Mouse (Mus musculus): ENCODE data around the gene Fam71e1. TPM values are rescaled to one million over a fixed set of nuclear protein-coding genes. Genes with fewer than 3 reads are reported as not detected.

Fam71e1 gene
- polyA plus RNA-seq, 1 experiment from 2014 or later = 32.4 TPM

- Histone ChIP-seq H3K36me3 (peaks cover 36% of the 10 kb centered on the region), H3K27me3 (peaks cover 26% of the 10 kb centered on the region), H3K4me2 (replicated peaks) (peak within 1 kb of the TSS; percentile 6; the same call in 1 of the 2 replicates), H3K27ac (replicated peaks) (peak within 1 kb of the TSS; percentile 89), H3K4me1 (peaks cover 57% of the 10 kb centered on the region), H3K4me3 (no peak within 1 kb of the TSS), H3K9ac (replicated peaks) (peak within 1 kb of the TSS; percentile 12; the same call in 1 of the 2 replicates), H3K9me3 (no peaks in the 10 kb centered on the region)
- WGBS = 50% methylated on average over 2 of the region's 2 CpGs
- no peak for ATAC-seq (ENCODE audit: low FRiP score, low read depth)
Observed at GRCm38 (mm10) chr7:44465111-44465510, 31.3 kb upstream of the Fam71e1 start, which contains the start of gene Aspdh. Aspdh (plus strand) TSS chr7:44465391.

- WGBS = 79% methylated on average over 10 of the region's 10 CpGs
- ATAC-seq (ENCODE audit: low FRiP score, low read depth) = no peak
- Histone ChIP-seq H3K9ac (replicated peaks) (no peak overlapping the region; the same call in 1 of the 2 replicates), H3K36me3 (peaks cover 27% of the 10 kb centered on the region), H3K27me3 (peaks cover 16% of the 10 kb centered on the region), H3K27ac (replicated peaks) (peak overlapping the region; percentile 89), H3K4me3 (no peak overlapping the region), H3K9me3 (no peaks in the 10 kb centered on the region), H3K4me2 (replicated peaks) (no peak overlapping the region), H3K4me1 (peaks cover 57% of the 10 kb centered on the region)
Observed at GRCm38 (mm10) chr7:44466006-44466887, 30.1 kb upstream of the Fam71e1 start.

DNA sequence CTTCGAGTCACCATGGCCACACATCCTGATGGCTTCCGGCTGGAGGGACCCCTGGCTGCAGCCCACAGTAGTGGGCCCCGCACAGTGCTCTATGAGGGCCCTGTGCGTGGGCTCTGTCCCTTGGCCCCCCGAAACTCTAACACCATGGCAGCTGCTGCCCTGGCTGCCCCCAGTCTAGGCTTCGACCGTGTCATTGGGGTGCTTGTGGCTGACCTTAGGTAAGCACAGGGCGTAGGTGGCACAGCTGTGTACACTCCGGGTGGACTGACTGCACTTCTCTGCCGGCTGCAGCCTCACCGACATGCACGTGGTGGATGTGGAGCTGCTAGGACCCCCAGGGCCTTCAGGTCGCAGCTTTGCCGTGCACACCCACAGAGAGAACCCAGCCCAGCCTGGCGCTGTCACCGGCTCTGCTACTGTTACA lies 29.5 kb upstream of the Fam71e1 start:
- Histone ChIP-seq H3K27ac (replicated peaks) (peak overlapping the region; percentile 89), H3K27me3 (peaks cover 9% of the 10 kb centered on the region), H3K4me2 (replicated peaks) (peak overlapping the region; percentile 61; the same call in 1 of the 2 replicates), H3K4me3 (no peak overlapping the region; the same call in 1 of the 2 replicates), H3K9me3 (no peaks in the 10 kb centered on the region), H3K36me3 (peaks cover 21% of the 10 kb centered on the region), H3K4me1 (peaks cover 56% of the 10 kb centered on the region), H3K9ac (replicated peaks) (no peak overlapping the region)
- no peak for ATAC-seq (ENCODE audit: low FRiP score, low read depth)
- WGBS = 79% methylated on average over 16 of the region's 16 CpGs

GRCm38 (mm10) chr7:44467811-44468411 lies 28.5 kb upstream of the Fam71e1 start, which contains the start of gene Josd2:
Josd2 (plus strand) TSS chr7:44467980.
- H3K9ac ChIP-seq (replicated peaks) = peak within 1 kb of the TSS; percentile 52
- ATAC-seq (ENCODE audit: low FRiP score, low read depth) = peak; percentile 92
- H3K27ac ChIP-seq (replicated peaks) = peak within 1 kb of the TSS; percentile 89
- H3K4me2 ChIP-seq (replicated peaks) = peak within 1 kb of the TSS; percentile 61
- H3K36me3 ChIP-seq = peaks cover 11% of the 10 kb centered on the region
- no peaks in the 10 kb centered on the region for H3K9me3 ChIP-seq
- peaks cover 2% of the 10 kb centered on the region; the same call in 1 of the 2 replicates for H3K27me3 ChIP-seq
- WGBS = under 1% methylated on average over 42 of the region's 42 CpGs
- peaks cover 50% of the 10 kb centered on the region for H3K4me1 ChIP-seq
- H3K4me3 ChIP-seq = peak within 1 kb of the TSS; percentile 49

- 59% methylated on average over 15 of the region's 15 CpGs for WGBS
- Histone ChIP-seq H3K9ac (replicated peaks) (peak overlapping the region; percentile 52), H3K4me1 (peaks cover 49% of the 10 kb centered on the region), H3K4me2 (replicated peaks) (peak overlapping the region; percentile 61), H3K27ac (replicated peaks) (peak overlapping the region; percentile 89), H3K4me3 (peak overlapping the region; percentile 49), H3K9me3 (no peaks in the 10 kb centered on the region), H3K36me3 (peaks cover 3% of the 10 kb centered on the region), H3K27me3 (peaks cover 5% of the 10 kb centered on the region; the same call in 1 of the 2 replicates)
- no peak for ATAC-seq (ENCODE audit: low FRiP score, low read depth)
Observed at GRCm38 (mm10) chr7:44468644-44469285, 27.6 kb upstream of the Fam71e1 start.

GRCm38 (mm10) chr7:44469677-44470675 lies 26.4 kb upstream of the Fam71e1 start:
- Histone ChIP-seq H3K9ac (replicated peaks) (no peak overlapping the region), H3K9me3 (no peaks in the 10 kb centered on the region), H3K36me3 (no peaks in the 10 kb centered on the region), H3K4me3 (no peak overlapping the region), H3K4me1 (peaks cover 48% of the 10 kb centered on the region), H3K27me3 (peaks cover 5% of the 10 kb centered on the region; the same call in 1 of the 2 replicates), H3K4me2 (replicated peaks) (no peak overlapping the region), H3K27ac (replicated peaks) (peak overlapping the region; percentile 16; the same call in 1 of the 2 replicates)
- 92% methylated on average over 16 of the region's 16 CpGs for WGBS
- no peak for ATAC-seq (ENCODE audit: low FRiP score, low read depth)

DNA sequence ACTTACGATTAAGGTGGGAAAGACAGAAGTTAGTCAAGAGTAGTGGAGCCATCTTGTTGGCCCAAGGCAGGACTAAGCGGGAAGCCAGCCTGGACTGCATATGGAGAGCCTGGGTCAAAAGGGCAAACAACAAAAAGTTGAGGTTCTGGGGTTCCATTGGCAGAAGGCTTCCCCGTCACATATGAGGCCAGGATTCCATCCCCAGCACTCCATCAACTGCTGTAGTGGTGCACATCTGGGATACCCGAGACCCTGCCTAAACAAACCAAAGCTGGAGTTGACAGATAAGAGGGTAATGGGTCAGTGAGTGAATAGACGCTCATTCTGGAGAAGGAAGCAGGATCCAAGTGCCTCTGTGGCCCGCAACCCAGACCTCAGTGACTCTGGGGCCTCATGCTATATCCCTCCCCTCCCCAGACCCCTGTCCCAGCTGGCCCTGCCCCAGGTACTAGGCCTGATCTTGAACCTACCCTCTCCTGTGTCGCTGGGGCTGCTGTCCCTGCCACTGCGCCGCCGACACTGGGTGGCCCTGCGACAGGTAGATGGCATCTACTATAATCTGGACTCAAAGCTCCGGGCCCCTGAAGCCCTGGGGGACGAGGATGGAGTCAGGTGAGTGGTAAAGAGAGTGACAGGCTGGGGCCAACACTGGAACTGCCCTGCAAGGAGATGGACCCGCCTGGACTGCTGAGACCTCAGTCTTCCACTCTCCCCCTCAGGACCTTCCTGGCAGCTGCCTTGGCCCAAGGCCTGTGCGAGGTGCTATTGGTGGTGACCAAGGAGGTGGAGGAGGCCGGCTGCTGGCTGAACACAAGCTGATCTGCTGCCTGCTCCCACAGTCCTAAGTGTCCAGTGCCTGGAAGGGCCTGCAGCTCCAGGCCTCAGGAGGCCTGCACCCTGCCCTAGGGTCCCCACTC lies 25.4 kb upstream of the Fam71e1 start:
- peaks cover 47% of the 10 kb centered on the region for H3K4me1 ChIP-seq
- no peaks in the 10 kb centered on the region for H3K36me3 ChIP-seq
- no peak overlapping the region for H3K9ac ChIP-seq (replicated peaks)
- H3K27me3 ChIP-seq = peaks cover 14% of the 10 kb centered on the region
- no peak overlapping the region for H3K4me2 ChIP-seq (replicated peaks)
- no peak overlapping the region for H3K4me3 ChIP-seq
- H3K9me3 ChIP-seq = no peaks in the 10 kb centered on the region
- H3K27ac ChIP-seq (replicated peaks) = no peak overlapping the region
- ATAC-seq (ENCODE audit: low FRiP score, low read depth) = no peak
- 88% methylated on average over 16 of the region's 16 CpGs for WGBS

- Histone ChIP-seq H3K27ac (replicated peaks) (no peak overlapping the region), H3K36me3 (no peaks in the 10 kb centered on the region), H3K4me3 (no peak overlapping the region), H3K9ac (replicated peaks) (no peak overlapping the region), H3K9me3 (no peaks in the 10 kb centered on the region), H3K27me3 (peaks cover 19% of the 10 kb centered on the region), H3K4me1 (peaks cover 40% of the 10 kb centered on the region), H3K4me2 (replicated peaks) (no peak overlapping the region)
- ATAC-seq (ENCODE audit: low FRiP score, low read depth) = no peak
- WGBS = 47% methylated on average over 6 of the region's 6 CpGs
Observed at GRCm38 (mm10) chr7:44471880-44472557, 24.4 kb upstream of the Fam71e1 start.

DNA sequence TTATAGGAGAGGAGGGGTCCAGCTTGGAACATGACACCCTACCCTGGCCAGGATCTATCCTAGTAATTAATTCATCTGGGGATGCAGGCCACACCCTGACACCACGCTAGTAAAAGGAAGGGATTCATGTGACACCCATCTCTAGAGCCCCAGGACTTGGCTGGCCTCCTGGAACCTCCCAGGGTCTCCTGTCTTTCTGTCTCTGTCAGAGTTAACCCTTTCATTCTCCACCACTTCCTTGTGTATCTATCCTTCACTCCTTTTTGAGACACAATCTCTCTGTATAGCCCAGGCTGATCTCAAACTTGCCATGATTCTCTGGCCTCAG lies 23.9 kb upstream of the Fam71e1 start:
- H3K27me3 ChIP-seq = peaks cover 21% of the 10 kb centered on the region
- no peak for ATAC-seq (ENCODE audit: low FRiP score, low read depth)
- H3K9ac ChIP-seq (replicated peaks) = no peak overlapping the region
- no peaks in the 10 kb centered on the region for H3K9me3 ChIP-seq
- H3K4me2 ChIP-seq (replicated peaks) = no peak overlapping the region
- WGBS = 25% methylated on average over 1 of the region's 1 CpGs
- H3K36me3 ChIP-seq = no peaks in the 10 kb centered on the region
- no peak overlapping the region for H3K27ac ChIP-seq (replicated peaks)
- peaks cover 37% of the 10 kb centered on the region for H3K4me1 ChIP-seq
- H3K4me3 ChIP-seq = no peak overlapping the region

All from midbrain, embryonic 12.5 days (tissue).